8 mouse cellular contexts compared by ENCODE assay signal in genomic region chr17:48119656-48120055, GRCm38 (mm10). TPM values are rescaled to one million over a fixed set of nuclear protein-coding genes. Genes with fewer than 3 reads are reported as not detected.
DNase-seq lines count a peak whose midpoint lies in the region; ATAC-seq and TF ChIP-seq lines count a peak whose summit lies in the region.
"Had no signal": no experiment of that assay in that cellular context is flagged by ENCODE, and none has a peak within 500 bp of the region (broad histone marks: within the 10 kb centered on the region; RNA-seq: fewer than 3 reads in every experiment).

No protein-coding gene starts in this region.

- H3K9me3 ChIP-seq in G1E (replicated peaks): no peaks in the 10 kb centered on the region
- 0 out of 2 replicates have a peak, but pooled peaks cover 4% of the 10 kb centered on the region for H3K9me3 ChIP-seq in embryonic facial prominence, embryonic 14.5 days (ENCODE audit: control insufficient read depth, low read length)
- H3K9me3 ChIP-seq: limb, embryonic 15.5 days had no signal

- TF ChIP-seq POLR2A in bone marrow, adult 2 months (IDR thresholded peaks at IDR 0.05; ENCODE audit: borderline replicate concordance, control insufficient read depth, low read depth, low read length): no peak
- no peak for TF ChIP-seq POLR2A in small intestine, adult 2 months (IDR thresholded peaks at IDR 0.05; ENCODE audit: low read depth, low read length)

- H3K27ac ChIP-seq in bone marrow, adult 2 months (ENCODE audit: control insufficient read depth, insufficient read depth, low read depth, low read length, poor library complexity): no peak overlapping the region
- H3K27ac ChIP-seq in embryonic facial prominence, embryonic 14.5 days (replicated peaks; ENCODE audit: low read depth, low read length): no peak overlapping the region
- no peak overlapping the region for H3K27ac ChIP-seq in small intestine, adult 2 months (ENCODE audit: insufficient read depth, low read depth, low read length)
- H3K27ac ChIP-seq: limb, embryonic 15.5 days had no signal

- no peak overlapping the region for H3K4me3 ChIP-seq in G1E (ENCODE audit: low read depth, low read length)
- H3K4me3 ChIP-seq in bone marrow, adult 2 months (replicated peaks; ENCODE audit: control insufficient read depth, low read depth, low read length): no peak overlapping the region
- no peak overlapping the region for H3K4me3 ChIP-seq in embryonic facial prominence, embryonic 14.5 days (ENCODE audit: low read depth, low read length)
- no peak overlapping the region for H3K4me3 ChIP-seq in small intestine, adult 2 months (ENCODE audit: low read depth, low read length)
- H3K4me3 ChIP-seq: limb, embryonic 15.5 days had no signal

- no peaks in the 10 kb centered on the region for H3K27me3 ChIP-seq in G1E (ENCODE audit: insufficient read depth, low read length)
- H3K27me3 ChIP-seq in embryonic facial prominence, embryonic 14.5 days (replicated peaks; ENCODE audit: control insufficient read depth, insufficient read depth, low read length): no peaks in the 10 kb centered on the region
- no peaks in the 10 kb centered on the region for H3K27me3 ChIP-seq in small intestine, adult 2 months (ENCODE audit: control insufficient read depth, insufficient read depth, low read length)
- H3K27me3 ChIP-seq: limb, embryonic 15.5 days had no signal

- ATAC-seq in G1E (ENCODE audit: extremely low read depth, insufficient number of reproducible peaks, low FRiP score, poor library complexity, severe bottlenecking): peak; percentile 60
- peak; percentile 74; the same call in 1 of the 2 replicates for ATAC-seq in embryonic facial prominence, embryonic 14.5 days (ENCODE audit: low read depth)
- peak; percentile 76 for ATAC-seq in megakaryocyte, adult 5-6 weeks (ENCODE audit: poor library complexity, severe bottlenecking)

- no peaks in the 10 kb centered on the region for H3K36me3 ChIP-seq in G1E (replicated peaks)
- H3K36me3 ChIP-seq in embryonic facial prominence, embryonic 14.5 days (ENCODE audit: control insufficient read depth, insufficient read depth, low read length): no peaks in the 10 kb centered on the region
- H3K36me3 ChIP-seq in small intestine, adult 2 months (ENCODE audit: control insufficient read depth, insufficient read depth, low read length): no peaks in the 10 kb centered on the region
- H3K36me3 ChIP-seq: limb, embryonic 15.5 days had no signal

- peaks cover 2% of the 10 kb centered on the region; the same call in 1 of the 2 replicates for H3K4me1 ChIP-seq in G1E (ENCODE audit: insufficient read depth, low read depth, low read length)
- peaks cover 10% of the 10 kb centered on the region for H3K4me1 ChIP-seq in bone marrow, adult 2 months (ENCODE audit: control insufficient read depth, insufficient read depth, low read length)
- H3K4me1 ChIP-seq in embryonic facial prominence, embryonic 14.5 days (ENCODE audit: control insufficient read depth, insufficient read depth, low read length): no peaks in the 10 kb centered on the region
- no peaks in the 10 kb centered on the region for H3K4me1 ChIP-seq in small intestine, adult 2 months (ENCODE audit: control insufficient read depth, insufficient read depth, insufficient read length, low read length)
- H3K4me1 ChIP-seq: limb, embryonic 15.5 days had no signal

- no peak overlapping the region for H3K9ac ChIP-seq in embryonic facial prominence, embryonic 14.5 days (ENCODE audit: low read depth, low read length)
- H3K9ac ChIP-seq: limb, embryonic 15.5 days had no signal

- 22% methylated on average over 3 of the region's 3 CpGs for WGBS in bone marrow, adult 2 months
- WGBS in embryonic facial prominence, embryonic 14.5 days: 26% methylated on average over 3 of the region's 3 CpGs
- WGBS in small intestine, adult 2 months: 25% methylated on average over 3 of the region's 3 CpGs

- TF ChIP-seq CTCF in G1E (IDR thresholded peaks at IDR 0.05; ENCODE audit: low read depth, low read length): peak; percentile 92
- TF ChIP-seq CTCF in bone marrow, adult 2 months (IDR thresholded peaks at IDR 0.05; ENCODE audit: control insufficient read depth, insufficient read depth, low read length): peak; percentile 85
- TF ChIP-seq CTCF in small intestine, adult 2 months (IDR thresholded peaks at IDR 0.05; ENCODE audit: extremely low read depth, insufficient read length, insufficient replicate concordance, low read depth, low read length): peak; percentile 82; the same call in 1 of the 2 replicates

- DNase-seq in G1E (ENCODE audit: low spot score): peak; percentile 57
- peak; percentile 67 for DNase-seq in embryonic facial prominence, embryonic 14.5 days (ENCODE audit: low spot score)
- DNase-seq in heart, postnatal 4 days: peak; percentile 87
- peak; percentile 85 to 86 for DNase-seq in layer of hippocampus, postnatal 10 days (ENCODE audit: low spot score in 2 of 2)

- H3K4me2 ChIP-seq in embryonic facial prominence, embryonic 14.5 days (ENCODE audit: low read depth, low read length): no peak overlapping the region
- H3K4me2 ChIP-seq: limb, embryonic 15.5 days had no signal

RNA-seq across cellular contexts. Expression of gene 9830107B12Rik, which starts 26.4 kb away (rescaled TPM):
- total RNA-seq in G1E (2014; fragmentation: Nextera tagmentation): not detected in 2 replicates
- total RNA-seq in G1E (2017): 0.29 and 0.38 TPM in 2 replicates
- polyA plus RNA-seq in G1E (2012): not detected in 2 replicates
- 4.3 and 10.2 TPM in 2 replicates for polyA plus RNA-seq in bone marrow, adult 2 months (2011; ENCODE audit: insufficient read depth, insufficient read length, low replicate concordance, missing spikeins)
- not detected in 2 replicates for polyA plus RNA-seq in embryonic facial prominence, embryonic 14.5 days (2014; fragmentation: Nextera tagmentation; extraction: Ambion mirVana)
- total RNA-seq in heart, postnatal 4 days (2021): not detected
- not detected for total RNA-seq in layer of hippocampus, postnatal 10 days (2021)
- 9.9 and 12.1 TPM in 2 replicates for total RNA-seq in megakaryocyte, adult 5-6 weeks (2015)
- 19.1 and 19.9 TPM in 2 replicates for total RNA-seq in megakaryocyte, adult 5-6 weeks (2017)
- 0.24 and 0.38 TPM in 2 replicates for polyA plus RNA-seq in small intestine, adult 2 months (2012; rRNA removed)
- polyA plus RNA-seq: limb, embryonic 15.5 days had no signal

RNA-seq across cellular contexts. Expression of gene 1700067P10Rik, which starts 30.5 kb away (rescaled TPM):
- total RNA-seq in G1E (2014; fragmentation: Nextera tagmentation): not detected in 2 replicates
- total RNA-seq in G1E (2017): 0.11 TPM in 1 of 2 replicates, not detected in the other
- not detected in 2 replicates for polyA plus RNA-seq in G1E (2012)
- not detected in 2 replicates for polyA plus RNA-seq in bone marrow, adult 2 months (2011; ENCODE audit: insufficient read depth, insufficient read length, low replicate concordance, missing spikeins)
- not detected in 2 replicates for polyA plus RNA-seq in embryonic facial prominence, embryonic 14.5 days (2014; fragmentation: Nextera tagmentation; extraction: Ambion mirVana)
- total RNA-seq in heart, postnatal 4 days (2021): not detected
- not detected for total RNA-seq in layer of hippocampus, postnatal 10 days (2021)
- not detected in 2 replicates for total RNA-seq in megakaryocyte, adult 5-6 weeks (2015)
- not detected in 2 replicates for total RNA-seq in megakaryocyte, adult 5-6 weeks (2017)
- not detected in 2 replicates for polyA plus RNA-seq in small intestine, adult 2 months (2012; rRNA removed)
- polyA plus RNA-seq: limb, embryonic 15.5 days had no signal

RNA-seq across cellular contexts. Expression of gene A530064D06Rik, which starts 47.4 kb away (rescaled TPM):
- total RNA-seq in G1E (2014; fragmentation: Nextera tagmentation) (not detected in 2 replicates), G1E (2017) (0.17 and 0.27 TPM in 2 replicates)
- polyA plus RNA-seq in G1E (2012): not detected in 2 replicates
- 3.3 and 8.2 TPM in 2 replicates for polyA plus RNA-seq in bone marrow, adult 2 months (2011; ENCODE audit: insufficient read depth, insufficient read length, low replicate concordance, missing spikeins)
- polyA plus RNA-seq in embryonic facial prominence, embryonic 14.5 days (2014; fragmentation: Nextera tagmentation; extraction: Ambion mirVana): 0.08 and 0.10 TPM in 2 replicates
- not detected for total RNA-seq in heart, postnatal 4 days (2021)
- total RNA-seq in layer of hippocampus, postnatal 10 days (2021): not detected
- 43.0 and 46.9 TPM in 2 replicates for total RNA-seq in megakaryocyte, adult 5-6 weeks (2015)
- 58.8 and 60.9 TPM in 2 replicates for total RNA-seq in megakaryocyte, adult 5-6 weeks (2017)
- 0.39 and 1.2 TPM in 2 replicates for polyA plus RNA-seq in small intestine, adult 2 months (2012; rRNA removed)

Comparison
In these comparisons a context has a peak if more than half of its experiments do, and no peak if none do; other contexts are left out.
1. RNA of gene 9830107B12Rik, which starts 26.4 kb away (total RNA-seq): 9.9 to 19.9 TPM in megakaryocyte, adult 5-6 weeks; 0.29 to 0.38 TPM in G1E, not detected in heart, postnatal 4 days and not detected in layer of hippocampus, postnatal 10 days; every median in the first group is over 4 times any median in the second.
2. RNA of gene A530064D06Rik, which starts 47.4 kb away (total RNA-seq): 43.0 to 60.9 TPM in megakaryocyte, adult 5-6 weeks; 0.17 to 0.27 TPM in G1E, not detected in heart, postnatal 4 days and not detected in layer of hippocampus, postnatal 10 days; every median in the first group is over 10 times any median in the second.
3. Peak in every context shown above with its lines, with median percentiles within 50 percentile points of each other: ATAC-seq, DNase-seq and CTCF ChIP-seq.